ENCODE assay signal across 8 mouse cellular contexts in genomic region chr17:46782341-46783221, GRCm38 (mm10). TPM values are rescaled to one million over a fixed set of nuclear protein-coding genes. Genes with fewer than 3 reads are reported as not detected.
DNase-seq lines count a peak whose midpoint lies in the region; ATAC-seq lines count a peak whose summit lies in the region.

TSS of gene Rpl7l1 (minus strand) at chr17:46782672.

- H3K36me3 ChIP-seq in megakaryocyte, embryonic 14.5 days (replicated peaks; ENCODE audit: low read length) = peaks cover 31% of the 10 kb centered on the region

- peak within 1 kb of the TSS; percentile 94 for H3K4me3 ChIP-seq in megakaryocyte, embryonic 14.5 days (replicated peaks)

- peak; percentile 97 for DNase-seq in ZHBTc4 (ENCODE audit: low read depth, low spot score)
- DNase-seq in gastrocnemius, adult 8-10 months (ENCODE audit: low spot score in 2 of 2) = peak; percentile 73 to 83
- DNase-seq in hindlimb bud, embryonic 11.5 days (ENCODE audit: extremely low spot score, low read depth, low spot score) = peak; percentile 87
- DNase-seq in left cerebral cortex, adult 8-10 months (ENCODE audit: low spot score in 2 of 2) = peak; percentile 75 to 84
- peak; percentile 94 to 96 for DNase-seq in right cerebral cortex, postnatal 10 days (ENCODE audit: low spot score in 2 of 2)
- peak; percentile 90 for DNase-seq in urinary bladder, postnatal 25 days (ENCODE audit: low spot score)

- H3K4me1 ChIP-seq in megakaryocyte, embryonic 14.5 days = peaks cover 20% of the 10 kb centered on the region

- H3K9me3 ChIP-seq in megakaryocyte, embryonic 14.5 days = no peaks in the 10 kb centered on the region

- H3K27me3 ChIP-seq in megakaryocyte, embryonic 14.5 days (replicated peaks) = no peaks in the 10 kb centered on the region

- peak; percentile 93 for ATAC-seq in common myeloid progenitor, adult 5-6 weeks (replicated peaks; ENCODE audit: low read depth, poor library complexity, severe bottlenecking)

RNA-seq across cellular contexts. Expression of gene Rpl7l1, which starts in this region (rescaled TPM):
- 129 and 146 TPM in 2 replicates for total RNA-seq in common myeloid progenitor, adult 5-6 weeks (2017)
- total RNA-seq in gastrocnemius, adult 8-10 months (2022) = 10 to 100 TPM; 35.1 to 39.6 (median 37.4) TPM
- total RNA-seq in left cerebral cortex, adult 8-10 months (2022) = 10 to 100 TPM; 39.0 to 54.3 (median 41.4) TPM
- polyA plus RNA-seq in megakaryocyte, embryonic 14.5 days (2012; ENCODE audit: insufficient read depth, low replicate concordance) = 1.1 and 4.7 TPM in 2 replicates

Comparison
In these comparisons a context has a peak if more than half of its experiments do, and no peak if none do; other contexts are left out.
1. Peak in every context shown above with its lines: DNase-seq, ATAC-seq and H3K4me3 ChIP-seq.